Mouse (Mus musculus) left cerebral cortex, adult 11 months (tissue): ENCODE measurements around the gene Akap8l.

Source experiments
- DNase-seq: peaks from one replicate; pipeline ENCODE4 v3.0.0; 2022; ENCODE audit warnings: low spot score

The Akap8l gene

GRCm38 (mm10) chr17:32319950-32320349, 30.5 kb downstream of the Akap8l start:
- DNase-seq: no peak

GRCm38 (mm10) chr17:32317708-32318107, 32.7 kb downstream of the Akap8l start:
- no peak for DNase-seq

- no peak for DNase-seq
Measured at GRCm38 (mm10) chr17:32317032-32317431, 33.4 kb downstream of the Akap8l start.

GRCm38 (mm10) chr17:32315560-32315959, 34.8 kb downstream of the Akap8l start:
- DNase-seq: no peak

- no peak for DNase-seq
Measured at GRCm38 (mm10) chr17:32313892-32314291, 36.5 kb downstream of the Akap8l start.

- DNase-seq: no peak
Measured at GRCm38 (mm10) chr17:32312801-32313200, 37.6 kb downstream of the Akap8l start.

- no peak for DNase-seq
Measured at GRCm38 (mm10) chr17:32307963-32308362, 42.4 kb downstream of the Akap8l start.

GRCm38 (mm10) chr17:32298125-32298524, 52.3 kb downstream of the Akap8l start:
- no peak for DNase-seq

GRCm38 (mm10) chr17:32295901-32296300, 54.5 kb downstream of the Akap8l start:
- DNase-seq: no peak

- no peak for DNase-seq
Measured at GRCm38 (mm10) chr17:32295160-32295559, 55.2 kb downstream of the Akap8l start.

- DNase-seq: no peak
Measured at GRCm38 (mm10) chr17:32285138-32285670, 65.2 kb downstream of the Akap8l start.

- DNase-seq: peak; percentile 87
Measured at GRCm38 (mm10) chr17:32284262-32285137, 65.9 kb downstream of the Akap8l start, which contains the start of gene Brd4. Gene Brd4 (minus strand): TSS chr17:32284722.

GRCm38 (mm10) chr17:32283771-32284221, 66.6 kb downstream of the Akap8l start:
- DNase-seq: no peak

GRCm38 (mm10) chr17:32283341-32283740, 67.1 kb downstream of the Akap8l start:
- no peak for DNase-seq

GRCm38 (mm10) chr17:32281611-32282310, 68.6 kb downstream of the Akap8l start:
- no peak for DNase-seq

GRCm38 (mm10) chr17:32281126-32281525, 69.3 kb downstream of the Akap8l start:
- DNase-seq: no peak

- no peak for DNase-seq
Measured at GRCm38 (mm10) chr17:32280575-32280974, 69.8 kb downstream of the Akap8l start.

GRCm38 (mm10) chr17:32277201-32277600, 73.2 kb downstream of the Akap8l start:
- no peak for DNase-seq

- no peak for DNase-seq
Measured at GRCm38 (mm10) chr17:32275568-32275967, 74.8 kb downstream of the Akap8l start.
